Mouse (Mus musculus) heart, embryonic 16.5 days (tissue): ENCODE data around the gene Klk1b1. TPM values are rescaled to one million over a fixed set of nuclear protein-coding genes. Genes with fewer than 3 reads are reported as not detected.
"Not testable (repeated sequence)": the region's sequence is repeated elsewhere in the genome, so short reads cannot be mapped to it uniquely, and the experiment has no call there.

Source experiments
- ATAC-seq: fragments of 200-750 bp; cut with Nextera tagmentation; replicated peaks from 2 replicates; pipeline ENCODE4 v1.8.0; 2017; ENCODE audit warnings: moderate number of reproducible peaks; ENCODE audit not compliant: insufficient read depth, low FRiP score; ENCODE audit errors: extremely low read depth
- H3K27ac ChIP-seq: fragments of 300-500 bp; sonication (generic); 2 replicates; pipeline ENCODE4 v1.5.1; 2014; ENCODE audit warnings: mild to moderate bottlenecking, low read length, control low read depth, moderate library complexity
- H3K27me3 ChIP-seq: fragments of 300-500 bp; sonication (generic); 2 replicates; pipeline ENCODE4 v1.6.1; 2014; ENCODE audit warnings: low read length, mixed read lengths; ENCODE audit not compliant: control insufficient read depth, insufficient read depth
- H3K36me3 ChIP-seq: fragments of 300-500 bp; sonication (generic); 2 replicates; pipeline ENCODE4 v1.6.1; 2014; ENCODE audit not compliant: control insufficient read depth, insufficient read depth
- H3K4me1 ChIP-seq: fragments of 300-500 bp; sonication (generic); 2 replicates; pipeline ENCODE4 v1.6.1; 2014; ENCODE audit warnings: low read length, mixed read lengths; ENCODE audit not compliant: control insufficient read depth, insufficient read depth
- H3K4me2 ChIP-seq: fragments of 300-500 bp; sonication (generic); 2 replicates; pipeline ENCODE4 v1.6.1; 2014; ENCODE audit warnings: low read depth, mild to moderate bottlenecking, control low read depth, low read length
- H3K4me3 ChIP-seq: fragments of 300-500 bp; sonication (generic); 2 replicates; pipeline ENCODE4 v1.5.1; 2014; ENCODE audit warnings: mild to moderate bottlenecking, control low read depth, low read length
- H3K9ac ChIP-seq: fragments of 300-500 bp; sonication (generic); 2 replicates; pipeline ENCODE4 v1.6.1; 2014; ENCODE audit warnings: low read length, control low read depth
- H3K9me3 ChIP-seq: fragments of 300-500 bp; sonication (generic); replicated peaks from 2 replicates; pipeline ENCODE4 v1.6.1; 2016; ENCODE audit warnings: low read length; ENCODE audit not compliant: control insufficient read depth
- WGBS: fragments of 180-500 bp; shearing (Covaris S2); extraction: QIAGEN DNeasy Blood & Tissue Kit; methylation state at CpG from one replicate; pipeline ENCODE4 v1.1.7; 2014; 5-methylcytosine and 5-hydroxymethylcytosine counted together
- polyA plus RNA-seq: library from polyadenylated mRNA; unstranded; fragments of >200 nt; fragmentation: Nextera tagmentation; extraction: Ambion mirVana; gene quantifications from 2 replicates; pipeline ENCODE4 v1.2.1, GENCODE M21; 2015

The Klk1b1 gene
- polyA plus RNA-seq, 1 experiment from 2014 or later, result 0.28 TPM

GRCm38 (mm10) chr7:43932337-43932736, 34.2 kb upstream of the Klk1b1 start:
- 47% methylated on average over 4 of the region's 4 CpGs for WGBS
- no peak for ATAC-seq

GRCm38 (mm10) chr7:43933440-43933839, 33.1 kb upstream of the Klk1b1 start, which contains the start of gene Klk15:
Klk15 (plus strand) TSS chr7:43933740.
- Histone ChIP-seq H3K9ac (no peak within 1 kb of the TSS), H3K4me1 (no peaks in the 10 kb centered on the region), H3K36me3 (no peaks in the 10 kb centered on the region), H3K4me2 (no peak within 1 kb of the TSS), H3K27me3 (no peaks in the 10 kb centered on the region; the same call in 1 of the 2 replicates), H3K9me3 (no peaks in the 10 kb centered on the region), H3K4me3 (no peak within 1 kb of the TSS), H3K27ac (no peak within 1 kb of the TSS)
- WGBS, result 64% methylated on average over 3 of the region's 3 CpGs
- ATAC-seq, result no peak

More at GRCm38 (mm10) chr7:43932337-43932736, 34.2 kb upstream of the Klk1b1 start:
- Histone ChIP-seq H3K9me3 (no peaks in the 10 kb centered on the region), H3K9ac (no peak overlapping the region), H3K4me1 (no peaks in the 10 kb centered on the region), H3K4me3 (no peak overlapping the region), H3K27ac (no peak overlapping the region), H3K36me3 (no peaks in the 10 kb centered on the region), H3K4me2 (no peak overlapping the region), H3K27me3 (no peaks in the 10 kb centered on the region; the same call in 1 of the 2 replicates)

GRCm38 (mm10) chr7:43934747-43935146, 31.8 kb upstream of the Klk1b1 start:
- no peak overlapping the region for H3K9ac ChIP-seq
- WGBS, result 38% methylated on average over 3 of the region's 3 CpGs
- no peaks in the 10 kb centered on the region for H3K36me3 ChIP-seq
- no peaks in the 10 kb centered on the region for H3K9me3 ChIP-seq
- H3K4me2 ChIP-seq, result no peak overlapping the region
- H3K4me3 ChIP-seq, result no peak overlapping the region
- no peak overlapping the region for H3K27ac ChIP-seq
- no peak for ATAC-seq
- H3K27me3 ChIP-seq, result no peaks in the 10 kb centered on the region
- no peaks in the 10 kb centered on the region for H3K4me1 ChIP-seq

- no peak overlapping the region for H3K9ac ChIP-seq
- H3K36me3 ChIP-seq, result no peaks in the 10 kb centered on the region
- no peaks in the 10 kb centered on the region for H3K4me1 ChIP-seq
- H3K27me3 ChIP-seq, result no peaks in the 10 kb centered on the region
- H3K4me2 ChIP-seq, result no peak overlapping the region
- no peak overlapping the region for H3K4me3 ChIP-seq
- WGBS, result 79% methylated on average over 14 of the region's 14 CpGs
- no peaks in the 10 kb centered on the region for H3K9me3 ChIP-seq
- no peak overlapping the region for H3K27ac ChIP-seq
- ATAC-seq, result no peak
Observed at GRCm38 (mm10) chr7:43936551-43936950, 30.0 kb upstream of the Klk1b1 start.

- WGBS, result 59% methylated on average over 3 of the region's 3 CpGs
- H3K27me3 ChIP-seq, ATAC-seq: not testable (repeated sequence)
Observed at GRCm38 (mm10) chr7:43942293-43942692, 24.3 kb upstream of the Klk1b1 start.

GRCm38 (mm10) chr7:43944727-43945264, 21.8 kb upstream of the Klk1b1 start:
- H3K27me3 ChIP-seq, result no peaks in the 10 kb centered on the region
- H3K36me3 ChIP-seq, result no peaks in the 10 kb centered on the region
- no peak overlapping the region for H3K27ac ChIP-seq
- 73% methylated on average over 3 of the region's 3 CpGs for WGBS
- no peak for ATAC-seq
- H3K9ac ChIP-seq, result no peak overlapping the region
- no peak overlapping the region for H3K4me2 ChIP-seq
- H3K4me1 ChIP-seq, result no peaks in the 10 kb centered on the region
- H3K4me3 ChIP-seq, result no peak overlapping the region
- no peaks in the 10 kb centered on the region for H3K9me3 ChIP-seq

More at GRCm38 (mm10) chr7:43942293-43942692, 24.3 kb upstream of the Klk1b1 start:
- not testable (repeated sequence) for H3K9me3 ChIP-seq, H3K36me3 ChIP-seq, H3K4me2 ChIP-seq, H3K27ac ChIP-seq, H3K4me1 ChIP-seq, H3K9ac ChIP-seq, H3K4me3 ChIP-seq

- 61% methylated on average over 2 of the region's 2 CpGs for WGBS
- H3K4me1 ChIP-seq, result no peaks in the 10 kb centered on the region
- H3K27ac ChIP-seq, result no peak within 1 kb of the TSS
- no peaks in the 10 kb centered on the region for H3K9me3 ChIP-seq
- no peaks in the 10 kb centered on the region for H3K27me3 ChIP-seq
- no peak within 1 kb of the TSS for H3K4me3 ChIP-seq
- H3K36me3 ChIP-seq, result no peaks in the 10 kb centered on the region
- no peak within 1 kb of the TSS for H3K4me2 ChIP-seq
- H3K9ac ChIP-seq, result no peak within 1 kb of the TSS
- no peak for ATAC-seq
Observed at GRCm38 (mm10) chr7:43950364-43950763, 16.2 kb upstream of the Klk1b1 start, which contains the start of gene Klk1b8. Klk1b8 (plus strand) TSS chr7:43950664.

- WGBS, result 59% methylated on average over 4 of the region's 4 CpGs
- no peak for ATAC-seq
- H3K9ac ChIP-seq, result no peak overlapping the region
- H3K4me3 ChIP-seq, result no peak overlapping the region
- no peak overlapping the region for H3K4me2 ChIP-seq
- no peaks in the 10 kb centered on the region for H3K4me1 ChIP-seq
- H3K9me3 ChIP-seq, result no peaks in the 10 kb centered on the region
- no peaks in the 10 kb centered on the region for H3K27me3 ChIP-seq
- H3K27ac ChIP-seq, result no peak overlapping the region
- H3K36me3 ChIP-seq, result no peaks in the 10 kb centered on the region
Observed at GRCm38 (mm10) chr7:43952703-43953102, 13.8 kb upstream of the Klk1b1 start.

- 65% methylated on average over 3 of the region's 3 CpGs for WGBS
- Histone ChIP-seq H3K36me3 (no peaks in the 10 kb centered on the region), H3K27me3 (no peaks in the 10 kb centered on the region), H3K4me3 (no peak overlapping the region), H3K9me3 (no peaks in the 10 kb centered on the region), H3K27ac (no peak overlapping the region), H3K4me2 (no peak overlapping the region), H3K4me1 (no peaks in the 10 kb centered on the region), H3K9ac (no peak overlapping the region)
- no peak for ATAC-seq
Observed at GRCm38 (mm10) chr7:43967058-43967457, 507 bp downstream of the Klk1b1 start.
